Mouse (Mus musculus) ES-E14 (cell line): ENCODE data around the gene Alox5ap. TPM values are rescaled to one million over a fixed set of nuclear protein-coding genes. Genes with fewer than 3 reads are reported as not detected.

Experiments used
- DNase-seq: peaks from one replicate; pipeline ENCODE4 v3.0.0-alpha.2; 2013; ENCODE audit warnings: low read depth, low spot score
- H3K27ac ChIP-seq: 2 replicates; pipeline ENCODE4 v1.5.1; 2012; ENCODE audit warnings: low read depth, mild to moderate bottlenecking, low read length, moderate library complexity, mixed read lengths; ENCODE audit not compliant: poor library complexity, insufficient read depth, severe bottlenecking
- H3K36me3 ChIP-seq: 2 replicates; pipeline ENCODE4 v1.6.1; 2012; ENCODE audit warnings: mild to moderate bottlenecking, low read length, moderate library complexity, mixed read lengths; ENCODE audit not compliant: control insufficient read depth, poor library complexity, insufficient read depth, severe bottlenecking
- H3K4me1 ChIP-seq, 2 experiments: fragments of 150-350 bp in 1 of 2; sonication (generic) in 1 of 2; 2 replicates each; pipeline ENCODE4 v1.6.1; 2012; ENCODE audit warnings: low read length in 2 of 2, mild to moderate bottlenecking in 1 of 2, mixed read lengths in 1 of 2; ENCODE audit not compliant: control insufficient read depth in 2 of 2, insufficient read depth in 2 of 2, poor library complexity in 1 of 2
- H3K4me3 ChIP-seq, 2 experiments: fragments of 150-350 bp in 1 of 2; sonication (generic) in 1 of 2; 2 replicates each; pipeline ENCODE4 v1.5.1; 2012; ENCODE audit warnings: low read length in 2 of 2, low read depth in 1 of 2, mild to moderate bottlenecking in 1 of 2, mixed read lengths in 1 of 2; ENCODE audit not compliant: insufficient read depth in 1 of 2, poor library complexity in 1 of 2, severe bottlenecking in 1 of 2
- H3K9ac ChIP-seq: 2 replicates; pipeline ENCODE4 v1.6.1; 2012; ENCODE audit warnings: low read depth, mild to moderate bottlenecking, low read length, mixed read lengths; ENCODE audit not compliant: poor library complexity, insufficient read depth, severe bottlenecking
- H3K9me3 ChIP-seq: fragments of 150-350 bp; sonication (generic); 2 replicates; pipeline ENCODE4 v1.6.1; 2012; ENCODE audit warnings: low read depth, mild to moderate bottlenecking, low read length; ENCODE audit not compliant: control insufficient read depth, insufficient read depth
- CHD2 ChIP-seq: IDR thresholded peaks from 2 replicates; pipeline ENCODE4 v1.6.1; 2014; ENCODE audit warnings: mild to moderate bottlenecking, low read depth, low read length, inconsistent platforms
- HCFC1 ChIP-seq: IDR thresholded peaks from 2 replicates; pipeline ENCODE4 v1.6.1; 2012; ENCODE audit warnings: low read length, inconsistent platforms, borderline replicate concordance; ENCODE audit not compliant: insufficient read depth
- MAFK ChIP-seq: IDR thresholded peaks from 2 replicates; pipeline ENCODE4 v1.6.1; 2014; ENCODE audit warnings: mild to moderate bottlenecking, low read depth, low read length, inconsistent platforms; ENCODE audit not compliant: insufficient read depth
- ZC3H11A ChIP-seq: IDR thresholded peaks from 2 replicates; pipeline ENCODE4 v1.6.1; 2012; ENCODE audit warnings: low read depth, mild to moderate bottlenecking, inconsistent platforms, low read length, borderline replicate concordance
- ZNF384 ChIP-seq: IDR thresholded peaks from 2 replicates; pipeline ENCODE4 v1.6.1; 2012; ENCODE audit warnings: low read depth, low read length, inconsistent platforms
- in situ Hi-C, 2 experiments: fragments of 600-800 bp; cut with MboI; formaldehyde crosslinking; loops; one replicate each; pipeline ENCODE4 v1.15.1; 2025; ENCODE audit warnings: low sequenced_read_pairs in 2 of 2, inconsistent platforms in 1 of 2; ENCODE audit not compliant: unreplicated experiment in 2 of 2
- total RNA-seq: library from RNA; depleted of rRNA; stranded (reverse); fragments of 300-350 nt; gene quantifications from 2 replicates; pipeline ENCODE4 v1.2.3, GENCODE M21; 2012

The Alox5ap gene
- total RNA-seq, 1 experiment: 20.7 TPM

DNA sequence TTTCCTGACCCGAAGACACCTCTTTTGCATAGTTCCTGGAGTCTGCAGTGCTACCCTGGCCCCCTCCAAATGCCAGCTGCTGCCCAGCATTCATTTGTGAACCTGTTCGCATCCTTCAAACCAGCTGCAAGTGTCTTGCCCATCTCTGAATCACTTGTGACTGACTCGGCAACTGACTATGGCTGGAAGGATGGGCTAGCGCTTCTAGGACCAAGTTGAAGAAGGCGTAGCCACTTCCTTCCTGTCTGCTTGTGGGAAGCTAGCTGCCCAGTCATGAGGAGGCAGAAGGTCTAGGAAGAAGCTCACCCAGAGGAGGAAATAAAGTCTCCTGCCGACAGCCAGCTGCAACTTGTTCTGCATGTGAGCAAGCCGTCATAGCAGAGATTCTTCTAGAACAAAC, 29.6 kb upstream of the Alox5ap start:
- in situ Hi-C loops: no loop called here
- Histone ChIP-seq H3K4me3 (no peak overlapping the region), H3K36me3 (no peaks in the 10 kb centered on the region), H3K9ac (no peak overlapping the region), H3K27ac (no peak overlapping the region), H3K9me3 (no peaks in the 10 kb centered on the region), H3K4me1 (0 out of 4 replicates have a peak, but pooled peaks cover 0 to under 1% of the 10 kb centered on the region in 2 experiments)
- TF ChIP-seq CHD2: no peak
- DNase-seq: no peak

DNA sequence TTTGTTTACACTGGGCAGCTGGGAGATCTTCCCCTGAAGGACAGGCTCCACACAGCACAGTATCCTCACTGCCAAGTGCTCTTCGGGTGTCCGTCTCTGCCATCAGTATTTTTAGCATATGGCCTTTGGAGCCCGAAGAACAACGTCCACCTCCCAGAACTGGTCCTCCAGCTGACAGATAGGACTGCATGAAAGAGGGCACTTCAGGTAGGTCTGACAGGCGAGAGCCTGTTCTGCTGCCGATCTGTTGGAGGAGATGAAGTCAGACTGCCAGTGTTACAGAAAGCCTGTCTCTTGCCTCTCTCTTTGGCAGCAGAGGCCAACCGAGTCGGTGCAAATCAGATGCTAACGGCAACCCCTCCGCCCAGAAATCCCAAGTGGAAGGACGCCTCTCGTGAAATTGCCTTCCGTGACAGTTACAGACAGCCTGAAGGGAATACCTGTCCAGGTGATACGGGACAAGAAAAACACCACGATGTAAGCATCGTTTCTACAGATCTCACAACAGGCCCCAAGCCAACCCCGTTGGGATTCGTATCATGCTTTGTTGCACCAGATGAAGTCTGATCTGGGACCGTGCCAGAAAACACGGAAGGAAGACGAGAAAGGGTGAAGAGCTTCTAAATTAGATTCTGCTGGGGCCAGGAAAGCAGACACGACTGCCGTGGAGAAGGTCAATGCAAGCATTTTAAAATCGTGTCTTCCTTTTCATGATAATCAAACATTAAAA, 27.2 kb upstream of the Alox5ap start:
- Histone ChIP-seq H3K27ac (no peak overlapping the region), H3K36me3 (no peaks in the 10 kb centered on the region), H3K9me3 (no peaks in the 10 kb centered on the region), H3K4me3 (no peak overlapping the region), H3K4me1 (no peaks in the 10 kb centered on the region), H3K9ac (no peak overlapping the region)
- in situ Hi-C loops: no loop called here
- no peak for TF ChIP-seq ZNF384
- TF ChIP-seq HCFC1: no peak
- TF ChIP-seq ZC3H11A: no peak
- no peak for TF ChIP-seq CHD2
- no peak for TF ChIP-seq MAFK
- DNase-seq: no peak

DNA sequence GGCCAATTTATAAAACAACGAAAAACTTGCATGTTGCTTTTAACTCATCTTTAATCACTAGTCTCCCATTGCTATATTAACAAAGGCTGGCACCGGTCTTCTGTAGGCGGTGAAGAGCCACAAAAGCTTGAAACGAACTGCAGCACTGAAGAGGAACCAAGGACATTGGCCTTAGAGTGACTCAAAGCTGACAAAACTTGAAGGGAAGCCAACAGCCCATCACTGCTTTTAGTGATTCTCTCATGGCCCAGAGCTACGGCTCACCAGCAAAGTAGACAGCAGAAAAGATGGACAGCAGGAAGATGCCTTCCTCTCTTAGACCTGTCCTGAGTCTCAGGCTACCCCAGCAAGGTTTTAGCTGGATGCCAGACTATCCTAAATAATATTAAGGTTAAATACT, 22.1 kb upstream of the Alox5ap start:
- in situ Hi-C loops: no loop called here
- DNase-seq: no peak
- no peaks in the 10 kb centered on the region for H3K36me3 ChIP-seq
- no peak overlapping the region for H3K27ac ChIP-seq
- H3K9me3 ChIP-seq: no peaks in the 10 kb centered on the region
- H3K9ac ChIP-seq: no peak overlapping the region
- TF ChIP-seq MAFK: no peak
- no peak for TF ChIP-seq ZNF384
- TF ChIP-seq HCFC1: no peak
- TF ChIP-seq ZC3H11A: no peak
- TF ChIP-seq CHD2: no peak
- no peak overlapping the region for H3K4me3 ChIP-seq
- peaks cover 2 to 8% of the 10 kb centered on the region in 2 experiments; a peak in 2 of 4 replicates for H3K4me1 ChIP-seq

DNA sequence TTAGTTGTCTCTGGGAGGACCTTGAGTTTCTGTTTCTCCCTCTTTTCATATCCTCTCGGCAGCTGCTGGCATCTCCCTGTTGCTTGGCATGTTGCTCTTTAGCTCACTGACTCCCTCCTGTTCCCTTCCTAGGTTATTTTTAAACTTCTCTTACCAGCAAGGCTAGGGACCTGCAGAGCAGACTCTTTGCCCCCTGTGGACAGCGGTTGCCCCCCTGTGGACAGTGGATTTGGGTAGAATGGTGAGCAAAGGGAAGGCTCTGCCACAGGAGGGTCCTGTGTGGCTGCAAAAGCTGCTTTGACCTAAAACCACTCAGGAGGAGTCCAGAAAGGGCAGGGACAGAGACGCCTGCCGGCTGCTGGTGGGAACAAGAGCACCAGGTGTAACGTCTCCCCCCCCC, 21.5 kb upstream of the Alox5ap start:
- no peaks in the 10 kb centered on the region for H3K9me3 ChIP-seq
- H3K9ac ChIP-seq: no peak overlapping the region
- in situ Hi-C loops: no loop called here
- no peak overlapping the region for H3K4me3 ChIP-seq
- H3K36me3 ChIP-seq: no peaks in the 10 kb centered on the region
- peaks cover 2 to 8% of the 10 kb centered on the region in 2 experiments; a peak in 2 of 4 replicates for H3K4me1 ChIP-seq
- DNase-seq: no peak
- no peak for TF ChIP-seq HCFC1
- no peak for TF ChIP-seq MAFK
- no peak for TF ChIP-seq CHD2
- no peak for TF ChIP-seq ZNF384
- no peak for TF ChIP-seq ZC3H11A
- H3K27ac ChIP-seq: no peak overlapping the region
